Mouse (Mus musculus) midbrain, embryonic 14.5 days (tissue): ENCODE data around the gene Fndc7. TPM values are rescaled to one million over a fixed set of nuclear protein-coding genes. Genes with fewer than 3 reads are reported as not detected.
"Not testable (repeated sequence)": the region's sequence is repeated elsewhere in the genome, so short reads cannot be mapped to it uniquely, and the experiment has no call there.

ENCODE experiments used
- ATAC-seq: fragments of 200-750 bp; cut with Nextera tagmentation; 2 replicates; pipeline ENCODE4 v1.8.0; 2017; ENCODE audit warnings: moderate number of reproducible peaks, moderate library complexity; ENCODE audit not compliant: low FRiP score, low TSS enrichment
- DNase-seq: peaks from one replicate; pipeline ENCODE4 v3.0.0-alpha.2; 2015
- H3K27ac ChIP-seq: fragments of 300-500 bp; sonication (generic); replicated peaks from 2 replicates; pipeline ENCODE4 v1.5.1; 2014; ENCODE audit warnings: mild to moderate bottlenecking, low read depth, low read length, moderate library complexity
- H3K27me3 ChIP-seq: fragments of 300-500 bp; sonication (generic); 2 replicates; pipeline ENCODE4 v1.6.1; 2014; ENCODE audit warnings: low read length, control low read depth, mixed read lengths; ENCODE audit not compliant: control insufficient read depth, insufficient read depth
- H3K36me3 ChIP-seq: fragments of 300-500 bp; sonication (generic); 2 replicates; pipeline ENCODE4 v1.6.1; 2014; ENCODE audit warnings: low read length, control low read depth; ENCODE audit not compliant: control insufficient read depth, insufficient read depth
- H3K4me1 ChIP-seq: fragments of 300-500 bp; sonication (generic); 2 replicates; pipeline ENCODE4 v1.6.1; 2014; ENCODE audit warnings: mild to moderate bottlenecking, antibody characterized with exemption, low read length, control low read depth; ENCODE audit not compliant: control insufficient read depth, insufficient read depth
- H3K4me2 ChIP-seq: fragments of 300-500 bp; sonication (generic); 2 replicates; pipeline ENCODE4 v1.6.1; 2014; ENCODE audit warnings: mild to moderate bottlenecking, low read length, moderate library complexity
- H3K4me3 ChIP-seq: fragments of 300-500 bp; sonication (generic); replicated peaks from 2 replicates; pipeline ENCODE4 v1.5.1; 2014; ENCODE audit warnings: low read depth, low read length
- H3K9ac ChIP-seq: fragments of 300-500 bp; sonication (generic); replicated peaks from 2 replicates; pipeline ENCODE4 v1.6.1; 2014; ENCODE audit warnings: mild to moderate bottlenecking, low read length, moderate library complexity
- H3K9me3 ChIP-seq: fragments of 300-500 bp; sonication (generic); 2 replicates; pipeline ENCODE4 v1.6.1; 2016; ENCODE audit warnings: low read length, control low read depth, mixed read lengths; ENCODE audit not compliant: control insufficient read depth
- WGBS: fragments of 180-500 bp; shearing (Covaris S2); extraction: QIAGEN DNeasy Blood & Tissue Kit; methylation state at CpG from one replicate; pipeline ENCODE4 v1.1.7; 2014; 5-methylcytosine and 5-hydroxymethylcytosine counted together
- polyA plus RNA-seq: library from polyadenylated mRNA; unstranded; fragments of >200 nt; fragmentation: Nextera tagmentation; extraction: Ambion mirVana; gene quantifications from 2 replicates; pipeline ENCODE4 v1.2.1, GENCODE M21; 2014

Gene Fndc7
- polyA plus RNA-seq, 1 experiment from 2014 or later, result not detected

- Histone ChIP-seq H3K27ac (no peak overlapping the region), H3K9ac (no peak overlapping the region), H3K4me3 (no peak overlapping the region), H3K4me2 (no peak overlapping the region), H3K27me3 (no peaks in the 10 kb centered on the region), H3K36me3 (no peaks in the 10 kb centered on the region), H3K9me3 (no peaks in the 10 kb centered on the region), H3K4me1 (peaks cover 4% of the 10 kb centered on the region; the same call in 1 of the 2 replicates)
- no peak for DNase-seq
- ATAC-seq, result no peak
- WGBS, result 90% methylated on average over 6 of the region's 6 CpGs
These were observed 45.8 kb downstream of the Fndc7 start for GRCm38 (mm10) chr3:108844026-108844425.

GRCm38 (mm10) chr3:108840716-108841054 is 49.1 kb downstream of the Fndc7 start:
- Histone ChIP-seq H3K4me1 (peaks cover 4% of the 10 kb centered on the region; the same call in 1 of the 2 replicates), H3K27me3 (no peaks in the 10 kb centered on the region), H3K9ac (no peak overlapping the region), H3K4me3 (peak overlapping the region; percentile 85), H3K9me3 (no peaks in the 10 kb centered on the region), H3K36me3 (no peaks in the 10 kb centered on the region), H3K4me2 (peak overlapping the region; percentile 72), H3K27ac (no peak overlapping the region)
- ATAC-seq, result peak; percentile 54
- WGBS, result 55% methylated on average over 4 of the region's 4 CpGs
- DNase-seq, result no peak

GRCm38 (mm10) chr3:108840000-108840715 is 49.6 kb downstream of the Fndc7 start, which contains the start of gene Stxbp3:
Stxbp3 (minus strand) TSS chr3:108840526.
- DNase-seq (peak; percentile 99), ATAC-seq (peak; percentile 98)
- Histone ChIP-seq H3K36me3 (no peaks in the 10 kb centered on the region), H3K27me3 (no peaks in the 10 kb centered on the region), H3K27ac (peak within 1 kb of the TSS; percentile 64), H3K4me1 (peaks cover 4% of the 10 kb centered on the region; the same call in 1 of the 2 replicates), H3K4me3 (peak within 1 kb of the TSS; percentile 85), H3K9ac (peak within 1 kb of the TSS; percentile 65), H3K9me3 (no peaks in the 10 kb centered on the region), H3K4me2 (peak within 1 kb of the TSS; percentile 72)
- WGBS, result under 1% methylated on average over 56 of the region's 56 CpGs

- Histone ChIP-seq H3K4me3 (peak overlapping the region; percentile 85), H3K27me3 (no peaks in the 10 kb centered on the region), H3K36me3 (no peaks in the 10 kb centered on the region), H3K9me3 (no peaks in the 10 kb centered on the region), H3K4me1 (peaks cover 4% of the 10 kb centered on the region; the same call in 1 of the 2 replicates), H3K9ac (peak overlapping the region; percentile 65), H3K4me2 (peak overlapping the region; percentile 72), H3K27ac (peak overlapping the region; percentile 64; the same call in 1 of the 2 replicates)
- 13% methylated on average over 8 of the region's 8 CpGs for WGBS
- no peak for DNase-seq
- ATAC-seq, result no peak
These were observed 50.2 kb downstream of the Fndc7 start for GRCm38 (mm10) chr3:108839647-108839999.

GRCm38 (mm10) chr3:108838980-108839379 is 50.8 kb downstream of the Fndc7 start:
- peaks cover 4% of the 10 kb centered on the region; the same call in 1 of the 2 replicates for H3K4me1 ChIP-seq
- no peak overlapping the region for H3K9ac ChIP-seq
- ATAC-seq, result no peak
- H3K4me3 ChIP-seq, result 0 out of 2 replicates have a peak overlapping the region, but pooled peaks have one; percentile 85
- WGBS, result 82% methylated on average over 7 of the region's 7 CpGs
- DNase-seq, result no peak
- no peaks in the 10 kb centered on the region for H3K36me3 ChIP-seq
- no peak overlapping the region for H3K27ac ChIP-seq
- H3K4me2 ChIP-seq, result peak overlapping the region; percentile 72
- H3K27me3 ChIP-seq, result no peaks in the 10 kb centered on the region
- no peaks in the 10 kb centered on the region for H3K9me3 ChIP-seq

- Histone ChIP-seq H3K4me1 (peaks cover 4% of the 10 kb centered on the region; the same call in 1 of the 2 replicates), H3K27me3 (no peaks in the 10 kb centered on the region), H3K9ac (no peak overlapping the region), H3K4me3 (no peak overlapping the region), H3K9me3 (no peaks in the 10 kb centered on the region), H3K4me2 (no peak overlapping the region), H3K27ac (no peak overlapping the region), H3K36me3 (no peaks in the 10 kb centered on the region)
- ATAC-seq, result no peak
- DNase-seq, result no peak
- WGBS, result 98% methylated on average over 6 of the region's 6 CpGs
These were observed 52.9 kb downstream of the Fndc7 start for GRCm38 (mm10) chr3:108836931-108837330.

- not testable (repeated sequence) for H3K4me1 ChIP-seq, H3K9ac ChIP-seq, ATAC-seq, H3K4me2 ChIP-seq, H3K27ac ChIP-seq, H3K36me3 ChIP-seq, H3K4me3 ChIP-seq, DNase-seq, H3K9me3 ChIP-seq, H3K27me3 ChIP-seq
- 100% methylated on average over 1 of the region's 1 CpGs for WGBS
These were observed 56.1 kb downstream of the Fndc7 start for GRCm38 (mm10) chr3:108833717-108834116.

GRCm38 (mm10) chr3:108831750-108832149 is 58.1 kb downstream of the Fndc7 start:
- Histone ChIP-seq H3K4me3 (no peak overlapping the region), H3K9me3 (no peaks in the 10 kb centered on the region), H3K27ac (no peak overlapping the region), H3K27me3 (no peaks in the 10 kb centered on the region), H3K9ac (no peak overlapping the region), H3K4me2 (no peak overlapping the region), H3K4me1 (no peaks in the 10 kb centered on the region), H3K36me3 (peaks cover 3% of the 10 kb centered on the region; the same call in 1 of the 2 replicates)
- no peak for ATAC-seq
- DNase-seq, result no peak
- 96% methylated on average over 6 of the region's 6 CpGs for WGBS

- ATAC-seq, result no peak
These were observed 59.3 kb downstream of the Fndc7 start for GRCm38 (mm10) chr3:108830493-108830892.

More at GRCm38 (mm10) chr3:108830493-108830892, 59.3 kb downstream of the Fndc7 start:
- H3K9ac ChIP-seq, result no peak overlapping the region
- no peak overlapping the region for H3K4me3 ChIP-seq
- no peak overlapping the region for H3K27ac ChIP-seq
- DNase-seq, result no peak
- H3K27me3 ChIP-seq, result no peaks in the 10 kb centered on the region
- H3K9me3 ChIP-seq, result no peaks in the 10 kb centered on the region
- H3K4me2 ChIP-seq, result no peak overlapping the region
- WGBS, result 88% methylated on average over 11 of the region's 11 CpGs
- peaks cover 6% of the 10 kb centered on the region; the same call in 1 of the 2 replicates for H3K36me3 ChIP-seq
- no peaks in the 10 kb centered on the region for H3K4me1 ChIP-seq
